Mouse (Mus musculus): ENCODE results near the gene Igfbp5. TPM values are rescaled to one million over a fixed set of nuclear protein-coding genes. Genes with fewer than 3 reads are reported as not detected.

Igfbp5 gene
- polyA plus RNA-seq, 1 experiment from 2014 or later = 87.4 TPM

GRCm38 (mm10) chr1:72854337-72855237 is 20.1 kb downstream of the Igfbp5 start:
- Histone ChIP-seq H3K4me1 (peaks cover 16% of the 10 kb centered on the region), H3K36me3 (replicated peaks) (peaks cover 52% of the 10 kb centered on the region), H3K4me3 (no peak overlapping the region), H3K27ac (replicated peaks) (peak overlapping the region; percentile 44; the same call in 1 of the 2 replicates), H3K27me3 (replicated peaks; ENCODE audit: low read depth, poor library complexity, severe bottlenecking) (no peaks in the 10 kb centered on the region), H3K9me3 (no peaks in the 10 kb centered on the region)
- peak; percentile 66 for DNase-seq (ENCODE audit: low spot score)
- WGBS = 62% methylated on average over 10 of the region's 10 CpGs

GRCm38 (mm10) chr1:72853759-72854158 is 20.9 kb downstream of the Igfbp5 start:
- no peaks in the 10 kb centered on the region for H3K9me3 ChIP-seq
- H3K4me3 ChIP-seq = no peak overlapping the region
- peaks cover 52% of the 10 kb centered on the region for H3K36me3 ChIP-seq (replicated peaks)
- H3K27me3 ChIP-seq (replicated peaks; ENCODE audit: low read depth, poor library complexity, severe bottlenecking) = no peaks in the 10 kb centered on the region
- WGBS = 84% methylated on average over 1 of the region's 1 CpGs
- H3K4me1 ChIP-seq = peaks cover 14% of the 10 kb centered on the region
- DNase-seq (ENCODE audit: low spot score) = no peak
- H3K27ac ChIP-seq (replicated peaks) = peak overlapping the region; percentile 44; the same call in 1 of the 2 replicates

- Histone ChIP-seq H3K9me3 (no peaks in the 10 kb centered on the region), H3K4me1 (peaks cover 4% of the 10 kb centered on the region), H3K36me3 (replicated peaks) (peaks cover 86% of the 10 kb centered on the region), H3K27me3 (replicated peaks; ENCODE audit: low read depth, poor library complexity, severe bottlenecking) (no peaks in the 10 kb centered on the region), H3K4me3 (no peak overlapping the region), H3K27ac (replicated peaks) (no peak overlapping the region)
- WGBS = 92% methylated on average over 8 of the region's 8 CpGs
- DNase-seq (ENCODE audit: low spot score) = no peak
These were observed 25.6 kb downstream of the Igfbp5 start for GRCm38 (mm10) chr1:72849037-72849436.

- Histone ChIP-seq H3K27me3 (replicated peaks; ENCODE audit: low read depth, poor library complexity, severe bottlenecking) (no peaks in the 10 kb centered on the region), H3K9me3 (no peaks in the 10 kb centered on the region), H3K4me3 (no peak overlapping the region), H3K27ac (replicated peaks) (no peak overlapping the region), H3K4me1 (no peaks in the 10 kb centered on the region), H3K36me3 (replicated peaks) (peaks cover 93% of the 10 kb centered on the region)
- WGBS = 91% methylated on average over 4 of the region's 4 CpGs
- no peak for DNase-seq (ENCODE audit: low spot score)
These were observed 26.8 kb downstream of the Igfbp5 start for GRCm38 (mm10) chr1:72847849-72848380.

- H3K36me3 ChIP-seq (replicated peaks) = peaks cover 85% of the 10 kb centered on the region
- no peak overlapping the region for H3K4me3 ChIP-seq
- no peaks in the 10 kb centered on the region for H3K9me3 ChIP-seq
- DNase-seq (ENCODE audit: low spot score) = no peak
- no peaks in the 10 kb centered on the region for H3K27me3 ChIP-seq (replicated peaks; ENCODE audit: low read depth, poor library complexity, severe bottlenecking)
- H3K4me1 ChIP-seq = 0 out of 2 replicates have a peak, but pooled peaks cover 3% of the 10 kb centered on the region
- no peak overlapping the region for H3K27ac ChIP-seq (replicated peaks)
- WGBS = 88% methylated on average over 6 of the region's 6 CpGs
These were observed 30.0 kb downstream of the Igfbp5 start for GRCm38 (mm10) chr1:72844675-72845074.

- Histone ChIP-seq H3K36me3 (replicated peaks) (peaks cover 85% of the 10 kb centered on the region), H3K4me1 (0 out of 2 replicates have a peak, but pooled peaks cover 3% of the 10 kb centered on the region), H3K4me3 (no peak overlapping the region), H3K9me3 (no peaks in the 10 kb centered on the region), H3K27me3 (replicated peaks; ENCODE audit: low read depth, poor library complexity, severe bottlenecking) (no peaks in the 10 kb centered on the region), H3K27ac (replicated peaks) (no peak overlapping the region)
- 89% methylated on average over 18 of the region's 18 CpGs for WGBS
- DNase-seq (ENCODE audit: low spot score) = no peak
These were observed 31.8 kb downstream of the Igfbp5 start for GRCm38 (mm10) chr1:72842666-72843459.

- no peak overlapping the region for H3K4me3 ChIP-seq
- H3K9me3 ChIP-seq = no peaks in the 10 kb centered on the region
- no peaks in the 10 kb centered on the region for H3K27me3 ChIP-seq (replicated peaks; ENCODE audit: low read depth, poor library complexity, severe bottlenecking)
- 0 out of 2 replicates have a peak, but pooled peaks cover 3% of the 10 kb centered on the region for H3K4me1 ChIP-seq
- DNase-seq (ENCODE audit: low spot score) = no peak
- no peak overlapping the region for H3K27ac ChIP-seq (replicated peaks)
- 89% methylated on average over 7 of the region's 7 CpGs for WGBS
- H3K36me3 ChIP-seq (replicated peaks) = peaks cover 92% of the 10 kb centered on the region
These were observed 34.9 kb downstream of the Igfbp5 start for GRCm38 (mm10) chr1:72839791-72840190.

- Histone ChIP-seq H3K4me1 (0 out of 2 replicates have a peak, but pooled peaks cover 3% of the 10 kb centered on the region), H3K36me3 (replicated peaks) (peaks cover 92% of the 10 kb centered on the region), H3K4me3 (no peak overlapping the region), H3K9me3 (no peaks in the 10 kb centered on the region), H3K27ac (replicated peaks) (no peak overlapping the region), H3K27me3 (replicated peaks; ENCODE audit: low read depth, poor library complexity, severe bottlenecking) (no peaks in the 10 kb centered on the region)
- DNase-seq (ENCODE audit: low spot score) = no peak
- WGBS = 63% methylated on average over 8 of the region's 8 CpGs
These were observed 35.3 kb downstream of the Igfbp5 start for GRCm38 (mm10) chr1:72839356-72839755.

GRCm38 (mm10) chr1:72833563-72833962 is 41.1 kb downstream of the Igfbp5 start:
- H3K36me3 ChIP-seq (replicated peaks) = peaks cover 100% of the 10 kb centered on the region

GRCm38 (mm10) chr1:72832715-72833153 is 42.0 kb downstream of the Igfbp5 start:
- H3K36me3 ChIP-seq (replicated peaks) = peaks cover 100% of the 10 kb centered on the region
- H3K9me3 ChIP-seq = no peaks in the 10 kb centered on the region
- peaks cover 7% of the 10 kb centered on the region for H3K4me1 ChIP-seq
- H3K4me3 ChIP-seq = no peak overlapping the region
- no peaks in the 10 kb centered on the region for H3K27me3 ChIP-seq (replicated peaks; ENCODE audit: low read depth, poor library complexity, severe bottlenecking)
- 66% methylated on average over 3 of the region's 3 CpGs for WGBS
- no peak for DNase-seq (ENCODE audit: low spot score)
- H3K27ac ChIP-seq (replicated peaks) = no peak overlapping the region

More at GRCm38 (mm10) chr1:72833563-72833962, 41.1 kb downstream of the Igfbp5 start:
- 64% methylated on average over 4 of the region's 4 CpGs for WGBS
- H3K27me3 ChIP-seq (replicated peaks; ENCODE audit: low read depth, poor library complexity, severe bottlenecking) = no peaks in the 10 kb centered on the region
- H3K4me1 ChIP-seq = no peaks in the 10 kb centered on the region; the same call in 1 of the 2 replicates
- H3K4me3 ChIP-seq = no peak overlapping the region
- no peak overlapping the region for H3K27ac ChIP-seq (replicated peaks)
- DNase-seq (ENCODE audit: low spot score) = no peak
- H3K9me3 ChIP-seq = no peaks in the 10 kb centered on the region

GRCm38 (mm10) chr1:72830485-72830884 is 44.2 kb downstream of the Igfbp5 start:
- 93% methylated on average over 2 of the region's 2 CpGs for WGBS
- Histone ChIP-seq H3K4me3 (no peak overlapping the region), H3K27me3 (replicated peaks; ENCODE audit: low read depth, poor library complexity, severe bottlenecking) (no peaks in the 10 kb centered on the region), H3K4me1 (peaks cover 30% of the 10 kb centered on the region), H3K9me3 (no peaks in the 10 kb centered on the region), H3K36me3 (replicated peaks) (peaks cover 79% of the 10 kb centered on the region), H3K27ac (replicated peaks) (no peak overlapping the region)
- no peak for DNase-seq (ENCODE audit: low spot score)

GRCm38 (mm10) chr1:72828843-72829242 is 45.8 kb downstream of the Igfbp5 start:
- H3K27ac ChIP-seq (replicated peaks) = no peak overlapping the region
- H3K4me3 ChIP-seq = no peak overlapping the region
- H3K4me1 ChIP-seq = peaks cover 42% of the 10 kb centered on the region
- no peaks in the 10 kb centered on the region for H3K27me3 ChIP-seq (replicated peaks; ENCODE audit: low read depth, poor library complexity, severe bottlenecking)
- WGBS = 91% methylated on average over 5 of the region's 5 CpGs
- no peak for DNase-seq (ENCODE audit: low spot score)
- H3K36me3 ChIP-seq (replicated peaks) = peaks cover 63% of the 10 kb centered on the region
- H3K9me3 ChIP-seq = no peaks in the 10 kb centered on the region
